ENCODE assay signal across 24 mouse cellular contexts in the genomic region with DNA sequence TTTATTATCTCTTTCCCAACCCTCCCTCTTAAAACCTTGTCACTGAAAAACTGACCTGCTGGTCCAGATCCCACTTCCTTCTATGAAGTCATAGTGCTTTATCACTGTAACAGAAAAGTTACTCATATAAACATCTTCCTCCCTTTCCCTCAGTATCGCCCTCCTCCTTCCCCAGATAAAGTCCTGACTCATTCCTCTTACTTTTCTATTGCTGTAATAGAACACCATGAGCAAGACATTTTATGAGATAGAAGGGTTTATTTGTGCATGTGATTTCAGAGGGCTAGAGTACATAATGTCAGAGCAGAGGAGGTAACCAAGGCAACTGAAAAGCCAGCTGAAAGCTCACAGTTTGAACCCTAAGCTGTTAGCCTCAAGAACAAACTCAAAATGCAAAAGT. TPM values are rescaled to one million over a fixed set of nuclear protein-coding genes. Genes with fewer than 3 reads are reported as not detected.
"Had no signal": no experiment of that assay in that cellular context is flagged by ENCODE, and none has a peak within 500 bp of the region (broad histone marks: within the 10 kb centered on the region; RNA-seq: fewer than 3 reads in every experiment).

No protein-coding gene starts in this region.

- H3K4me3 ChIP-seq: liver, embryonic 15.5 days; lung, embryonic 15.5 days; megakaryocyte, embryonic 14.5 days; midbrain, embryonic 13.5 days; midbrain, embryonic 15.5 days; neural tube, embryonic 13.5 days; neural tube, embryonic 15.5 days had no signal

- H3K4me2 ChIP-seq: liver, embryonic 15.5 days; lung, embryonic 15.5 days; midbrain, embryonic 11.5 days; midbrain, embryonic 13.5 days; midbrain, embryonic 15.5 days; neural tube, embryonic 13.5 days; neural tube, embryonic 15.5 days had no signal

- ATAC-seq: liver, postnatal 0 days; lung, postnatal 0 days; midbrain, embryonic 13.5 days; midbrain, embryonic 15.5 days had no signal

- H3K27ac ChIP-seq: liver, embryonic 15.5 days; lung, embryonic 15.5 days; macrophage; midbrain, embryonic 13.5 days; midbrain, embryonic 15.5 days; neural tube, embryonic 13.5 days; neural tube, embryonic 15.5 days had no signal

- H3K4me1 ChIP-seq: liver, embryonic 15.5 days; lung, embryonic 15.5 days; megakaryocyte, embryonic 14.5 days; midbrain, embryonic 13.5 days; midbrain, embryonic 15.5 days; neural tube, embryonic 13.5 days; neural tube, embryonic 15.5 days had no signal

- H3K27me3 ChIP-seq: liver, embryonic 15.5 days; lung, embryonic 15.5 days; megakaryocyte, embryonic 14.5 days; midbrain, embryonic 13.5 days; midbrain, embryonic 15.5 days had no signal

- DNase-seq: liver, postnatal 0 days; lung, adult 2 months; lung, postnatal 14 days; lung, postnatal 36 days; retina, postnatal 1 day; right cerebral cortex, adult 18-20 months; right cerebral cortex, postnatal 25 days; right cerebral cortex, postnatal 4 days; spleen, adult 18-20 months; thymus, adult 2 months; thymus, postnatal 25 days; thymus, postnatal 4 days had no signal

- H3K36me3 ChIP-seq: liver, embryonic 15.5 days; lung, embryonic 15.5 days; midbrain, embryonic 13.5 days; midbrain, embryonic 15.5 days; neural tube, embryonic 13.5 days; neural tube, embryonic 15.5 days had no signal

- H3K9ac ChIP-seq: liver, embryonic 15.5 days; liver, postnatal 0 days; lung, embryonic 15.5 days; midbrain, embryonic 13.5 days; midbrain, embryonic 15.5 days; neural tube, embryonic 13.5 days; neural tube, embryonic 15.5 days had no signal

- H3K9me3 ChIP-seq: liver, embryonic 15.5 days; lung, embryonic 15.5 days; megakaryocyte, embryonic 14.5 days; midbrain, embryonic 13.5 days; midbrain, embryonic 15.5 days; neural tube, embryonic 13.5 days; neural tube, embryonic 15.5 days had no signal

RNA-seq across cellular contexts. Expression of a gene that starts 6.6 kb away (rescaled TPM):
- total RNA-seq: megakaryocyte progenitor cell, adult 5-6 weeks; monocyte, adult 5-6 weeks had no signal
- polyA plus RNA-seq: macrophage had no signal
